Mouse (Mus musculus) megakaryocyte-erythroid progenitor cell, adult 5-6 weeks (primary cell): ENCODE results near the gene Pla2g15. TPM values are rescaled to one million over a fixed set of nuclear protein-coding genes. Genes with fewer than 3 reads are reported as not detected.
A peak's percentile ranks its signal among the peaks of the same experiment; 100 is the strongest.

Experiments used
- ATAC-seq: replicated peaks from 2 replicates; pipeline ENCODE4 v1.8.0; 2016; ENCODE audit warnings: mild to moderate bottlenecking, inconsistent platforms; ENCODE audit not compliant: severe bottlenecking, poor library complexity, low FRiP score, low TSS enrichment
- total RNA-seq, 2 experiments: library from RNA; stranded (forward) in 1 of 2; stranded (reverse) in 1 of 2; fragments of 200-1000, 215-1000 nt in 1 of 2; fragments of >200 nt in 1 of 2; fragmentation: Nextera tagmentation in 1 of 2; gene quantifications; 2 replicates each; pipeline ENCODE4 v1.2.3; 2014 to 2017

Gene Pla2g15
- total RNA-seq, 2 experiments from 2014 or later: 3.2 TPM

GRCm38 (mm10) chr8:106211421-106211820 lies 61.2 kb downstream of the Pla2g15 start:
- 0 out of 2 replicates have a peak, but pooled peaks have one; percentile 1 for ATAC-seq

- no peak for ATAC-seq
Measured at GRCm38 (mm10) chr8:106213959-106214358, 63.8 kb downstream of the Pla2g15 start.

Other genes with a start within 250 kb of the Pla2g15 start
- 16.8 and 17.5 TPM in 2 replicates for gene Pskh1, start 250.0 kb upstream of the Pla2g15 start, total RNA-seq (2014; fragmentation: Nextera tagmentation)
- 15.4 and 17.3 TPM in 2 replicates for gene Pskh1, start 250.0 kb upstream of the Pla2g15 start, total RNA-seq (2017)
- 1.6 TPM in 1 of 2 replicates, not detected in the other for gene Ctrl, start 216.5 kb upstream of the Pla2g15 start, total RNA-seq (2014; fragmentation: Nextera tagmentation)
- not detected in 2 replicates for gene Ctrl, start 216.5 kb upstream of the Pla2g15 start, total RNA-seq (2017)
- gene Psmb10, start 212.0 kb upstream of the Pla2g15 start, total RNA-seq (2014; fragmentation: Nextera tagmentation): 93.9 and 150 TPM in 2 replicates
- gene Psmb10, start 212.0 kb upstream of the Pla2g15 start, total RNA-seq (2017): 29.5 and 38.9 TPM in 2 replicates
- 3.7 and 4.6 TPM in 2 replicates for gene Lcat, start 207.0 kb upstream of the Pla2g15 start, total RNA-seq (2014; fragmentation: Nextera tagmentation)
- gene Lcat, start 207.0 kb upstream of the Pla2g15 start, total RNA-seq (2017): 1.5 TPM in 1 of 2 replicates, not detected in the other
- 11.4 and 14.2 TPM in 2 replicates for gene Slc12a4, start 184.3 kb upstream of the Pla2g15 start, total RNA-seq (2014; fragmentation: Nextera tagmentation)
- 4.7 and 10.5 TPM in 2 replicates for gene Slc12a4, start 184.3 kb upstream of the Pla2g15 start, total RNA-seq (2017)
- gene Dpep3, start 171.0 kb upstream of the Pla2g15 start, total RNA-seq (2014; fragmentation: Nextera tagmentation): not detected in 2 replicates
- not detected in 2 replicates for gene Dpep3, start 171.0 kb upstream of the Pla2g15 start, total RNA-seq (2017)
- gene Dus2, start 159.1 kb upstream of the Pla2g15 start, total RNA-seq (2014; fragmentation: Nextera tagmentation): 23.0 and 28.9 TPM in 2 replicates
- 13.8 and 22.5 TPM in 2 replicates for gene Dus2, start 159.1 kb upstream of the Pla2g15 start, total RNA-seq (2017)
- gene Dpep2nb, start 144.4 kb upstream of the Pla2g15 start, total RNA-seq (2014; fragmentation: Nextera tagmentation): not detected in 2 replicates
- not detected in 2 replicates for gene Dpep2nb, start 144.4 kb upstream of the Pla2g15 start, total RNA-seq (2017)
- 11.6 and 18.3 TPM in 2 replicates for gene Ddx28, start 138.5 kb upstream of the Pla2g15 start, total RNA-seq (2014; fragmentation: Nextera tagmentation)
- 11.8 and 14.4 TPM in 2 replicates for gene Ddx28, start 138.5 kb upstream of the Pla2g15 start, total RNA-seq (2017)
- gene Nfatc3, start 91.6 kb upstream of the Pla2g15 start, total RNA-seq (2014; fragmentation: Nextera tagmentation): 102 and 103 TPM in 2 replicates
- gene Nfatc3, start 91.6 kb upstream of the Pla2g15 start, total RNA-seq (2017): 35.0 and 35.3 TPM in 2 replicates
- gene Esrp2, start 13.4 kb upstream of the Pla2g15 start, total RNA-seq (2014; fragmentation: Nextera tagmentation): 0.68 and 1.4 TPM in 2 replicates
- gene Esrp2, start 13.4 kb upstream of the Pla2g15 start, total RNA-seq (2017): not detected in 2 replicates
- 2.6 and 4.2 TPM in 2 replicates for gene Slc7a6, start 18.5 kb downstream of the Pla2g15 start, total RNA-seq (2014; fragmentation: Nextera tagmentation)
- 5.1 and 6.7 TPM in 2 replicates for gene Slc7a6, start 18.5 kb downstream of the Pla2g15 start, total RNA-seq (2017)
- gene Slc7a6os, start 60.5 kb downstream of the Pla2g15 start, total RNA-seq (2014; fragmentation: Nextera tagmentation): 32.7 and 47.9 TPM in 2 replicates
- 50.5 and 58.1 TPM in 2 replicates for gene Slc7a6os, start 60.5 kb downstream of the Pla2g15 start, total RNA-seq (2017)
- gene Prmt7, start 60.5 kb downstream of the Pla2g15 start, total RNA-seq (2014; fragmentation: Nextera tagmentation): 30.3 and 47.7 TPM in 2 replicates
- gene Prmt7, start 60.5 kb downstream of the Pla2g15 start, total RNA-seq (2017): 55.0 and 60.4 TPM in 2 replicates
- 0.07 TPM in 1 of 2 replicates, not detected in the other for gene Smpd3, start 187.6 kb downstream of the Pla2g15 start, total RNA-seq (2014; fragmentation: Nextera tagmentation)
- not detected in 2 replicates for gene Smpd3, start 187.6 kb downstream of the Pla2g15 start, total RNA-seq (2017)